Mouse (Mus musculus): Measurements from ENCODE around the gene Gm10718.
"Not testable (repeated sequence)": the region's sequence is repeated elsewhere in the genome, so short reads cannot be mapped to it uniquely, and the experiment has no call there.

Gm10718 gene

DNA sequence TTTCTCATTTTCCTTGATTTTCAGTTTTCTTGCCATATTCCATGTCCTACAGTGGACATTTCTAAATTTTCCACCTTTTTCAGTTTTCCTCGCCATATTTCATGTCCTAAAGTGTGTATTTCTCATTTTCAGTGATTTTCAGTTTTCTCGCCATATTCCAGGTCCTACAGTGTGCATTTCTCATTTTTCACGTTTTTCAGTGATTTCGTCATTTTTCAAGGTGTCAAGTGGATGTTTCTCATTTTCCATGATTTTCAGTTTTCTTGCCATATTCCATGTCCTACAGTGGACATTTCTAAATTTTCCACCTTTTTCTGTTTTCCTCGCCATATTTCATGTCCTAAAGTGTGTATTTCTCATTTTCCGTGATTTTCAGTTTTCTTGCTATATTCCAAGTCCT lies 2.3 kb downstream of the Gm10718 start:
- peak; percentile 37 for DNase-seq

DNA sequence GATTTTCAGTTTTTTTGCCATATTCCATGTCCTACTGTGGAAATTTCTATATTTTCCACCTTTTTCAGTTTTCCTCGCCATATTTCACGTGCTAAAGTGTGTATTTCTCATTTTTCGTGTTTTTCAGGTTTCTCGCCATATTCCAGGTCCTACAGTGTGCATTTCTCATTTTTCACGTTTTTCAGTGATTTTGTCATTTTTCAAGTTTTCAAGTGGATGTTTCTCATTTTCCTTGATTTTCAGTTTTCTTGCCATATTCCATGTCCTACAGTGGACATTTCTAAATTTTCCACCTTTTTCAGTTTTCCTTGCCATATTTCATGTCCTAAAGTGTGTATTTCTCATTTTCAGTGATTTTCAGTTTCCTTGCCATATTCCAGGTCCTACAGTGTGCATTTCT lies 2.8 kb downstream of the Gm10718 start:
- DNase-seq, result not testable (repeated sequence)

DNA sequence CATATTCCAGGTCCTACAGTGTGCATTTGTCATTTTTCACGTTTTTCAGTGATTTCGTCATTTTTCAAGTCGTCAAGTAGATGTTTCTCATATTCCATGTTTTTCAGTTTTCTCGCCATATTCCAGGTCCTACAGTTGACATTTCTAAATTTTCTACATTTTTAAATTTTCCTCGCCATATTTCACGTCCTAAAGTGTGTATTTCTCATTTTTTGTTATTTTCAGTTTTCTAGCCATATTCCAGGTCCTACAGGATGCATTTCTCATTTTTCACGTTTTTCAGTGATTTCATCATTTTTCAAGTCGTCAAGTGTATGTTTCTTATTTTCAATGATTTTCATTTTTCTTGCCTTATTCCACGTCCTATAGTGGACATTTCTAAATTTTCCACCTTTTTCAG lies 3.4 kb downstream of the Gm10718 start:
- not testable (repeated sequence) for DNase-seq

DNA sequence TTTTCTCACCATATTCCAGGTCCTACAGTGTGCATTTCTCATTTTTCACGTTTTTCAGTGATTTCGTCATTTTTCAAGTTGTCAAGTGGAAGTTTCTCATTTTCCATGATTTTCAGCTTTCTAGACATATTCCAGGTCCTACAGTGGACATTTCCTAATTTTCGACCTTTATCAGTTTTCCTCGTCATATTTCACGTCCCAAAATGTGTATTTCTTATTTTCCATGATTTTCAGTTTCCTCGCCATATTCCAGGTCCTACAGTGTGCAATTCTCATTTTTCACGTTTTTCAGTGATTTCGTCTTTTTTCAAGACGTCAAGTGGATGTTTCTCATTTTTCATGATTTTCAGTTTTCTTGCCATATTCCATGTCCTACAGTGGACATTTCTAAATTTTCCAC lies 3.9 kb downstream of the Gm10718 start:
- DNase-seq, result not testable (repeated sequence)

DNA sequence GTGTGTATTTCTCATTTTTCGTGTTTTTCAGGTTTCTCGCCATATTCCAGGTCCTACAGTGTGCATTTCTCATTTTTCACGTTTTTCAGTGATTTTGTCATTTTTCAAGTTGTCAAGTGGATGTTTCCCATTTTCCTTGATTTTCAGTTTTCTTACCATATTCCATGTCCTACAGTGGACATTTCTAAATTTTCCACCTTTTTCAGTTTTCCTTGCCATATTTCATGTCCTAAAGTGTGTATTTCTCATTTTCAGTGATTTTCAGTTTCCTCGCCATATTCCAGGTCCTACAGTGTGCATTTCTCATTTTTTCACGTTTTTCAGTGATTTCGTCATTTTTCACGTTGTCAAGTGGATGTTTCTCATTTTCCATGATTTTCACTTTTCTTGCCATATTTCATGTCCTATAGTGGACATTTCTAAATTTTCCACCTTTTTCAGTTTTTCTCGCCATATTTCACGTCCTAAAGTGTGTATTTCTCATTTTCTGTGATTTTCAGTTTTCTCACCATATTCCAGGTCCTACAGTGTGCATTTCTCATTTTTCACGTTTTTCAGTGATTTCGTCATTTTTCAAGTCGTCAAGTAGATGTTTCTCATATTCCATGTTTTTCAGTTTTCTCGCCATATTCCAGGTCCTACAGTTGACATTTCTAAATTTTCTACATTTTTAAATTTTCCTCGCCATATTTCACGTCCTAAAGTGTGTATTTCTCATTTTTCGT lies 6.1 kb downstream of the Gm10718 start:
- not testable (repeated sequence) for DNase-seq

DNA sequence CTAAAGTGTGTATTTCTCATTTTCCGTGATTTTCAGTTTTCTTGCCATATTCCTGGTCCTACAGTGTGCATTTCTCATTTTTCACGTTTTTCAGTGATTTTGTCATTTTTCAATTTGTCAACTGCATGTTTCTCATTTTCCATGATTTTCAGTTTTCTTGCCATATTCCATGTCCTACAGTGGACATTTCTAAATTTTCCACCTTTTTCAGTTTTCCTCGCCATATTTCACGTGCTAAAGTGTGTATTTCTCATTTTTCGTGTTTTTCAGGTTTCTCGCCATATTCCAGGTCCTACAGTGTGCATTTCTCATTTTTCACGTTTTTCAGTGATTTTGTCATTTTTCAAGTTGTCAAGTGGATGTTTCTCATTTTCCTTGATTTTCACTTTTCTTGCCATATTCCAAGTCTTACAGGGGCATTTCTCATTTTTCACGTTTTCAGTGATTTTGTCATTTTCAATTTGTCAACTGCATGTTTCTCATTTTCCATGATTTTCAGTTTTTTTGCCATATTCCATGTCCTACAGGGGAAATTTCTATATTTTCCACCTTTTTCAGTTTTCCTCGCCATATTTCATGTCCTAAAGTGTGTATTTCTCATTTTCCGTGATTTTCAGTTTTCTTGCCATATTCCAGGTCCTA lies 7.5 kb downstream of the Gm10718 start:
- not testable (repeated sequence) for DNase-seq

DNA sequence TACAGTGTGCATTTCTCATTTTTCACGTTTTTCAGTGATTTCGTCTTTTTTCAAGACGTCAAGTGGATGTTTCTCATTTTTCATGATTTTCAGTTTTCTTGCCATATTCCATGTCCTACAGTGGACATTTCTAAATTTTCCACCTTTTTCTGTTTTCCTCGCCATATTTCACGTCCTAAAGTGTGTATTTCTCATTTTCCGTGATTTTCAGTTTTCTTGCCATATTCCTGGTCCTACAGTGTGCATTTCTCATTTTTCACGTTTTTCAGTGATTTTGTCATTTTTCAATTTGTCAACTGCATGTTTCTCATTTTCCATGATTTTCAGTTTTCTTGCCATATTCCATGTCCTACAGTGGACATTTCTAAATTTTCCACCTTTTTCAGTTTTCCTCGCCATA lies 11.0 kb downstream of the Gm10718 start, which contains the start of gene Gm17535:
Gene Gm17535, plus strand, starts transcription at position 301 of the 400 bp plus-strand sequence.
- DNase-seq, result not testable (repeated sequence)

DNA sequence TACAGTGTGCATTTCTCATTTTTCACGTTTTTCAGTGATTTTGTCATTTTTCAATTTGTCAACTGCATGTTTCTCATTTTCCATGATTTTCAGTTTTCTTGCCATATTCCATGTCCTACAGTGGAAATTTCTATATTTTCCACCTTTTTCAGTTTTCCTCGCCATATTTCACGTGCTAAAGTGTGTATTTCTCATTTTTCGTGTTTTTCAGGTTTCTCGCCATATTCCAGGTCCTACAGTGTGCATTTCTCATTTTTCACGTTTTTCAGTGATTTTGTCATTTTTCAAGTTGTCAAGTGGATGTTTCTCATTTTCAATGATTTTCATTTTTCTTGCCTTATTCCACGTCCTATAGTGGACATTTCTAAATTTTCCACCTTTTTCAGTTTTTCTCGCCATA lies 13.2 kb downstream of the Gm10718 start, which contains the start of gene Gm10715:
Gene Gm10715, plus strand, starts transcription at position 301 of the 400 bp plus-strand sequence.
- not testable (repeated sequence) for DNase-seq

DNA sequence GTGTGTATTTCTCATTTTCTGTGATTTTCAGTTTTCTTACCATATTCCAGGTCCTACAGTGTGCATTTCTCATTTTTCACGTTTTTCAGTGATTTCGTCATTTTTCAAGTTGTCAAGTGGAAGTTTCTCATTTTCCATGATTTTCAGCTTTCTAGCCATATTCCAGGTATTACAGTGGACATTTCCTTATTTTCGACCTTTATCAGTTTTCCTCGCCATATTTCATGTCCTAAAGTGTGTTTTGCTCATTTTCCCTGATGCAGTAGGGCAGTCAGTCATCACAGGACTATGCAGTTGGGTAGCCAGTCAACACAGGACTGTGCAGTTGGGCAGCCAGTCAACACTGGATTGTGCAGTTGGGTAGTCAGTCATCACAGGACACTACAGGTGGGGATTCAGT lies 14.8 kb downstream of the Gm10718 start:
- not testable (repeated sequence) for DNase-seq
